Mouse (Mus musculus): ENCODE data around the gene Fosl1. TPM values are rescaled to one million over a fixed set of nuclear protein-coding genes. Genes with fewer than 3 reads are reported as not detected.

Gene Fosl1
- polyA plus RNA-seq, 1 experiment = 0.36 TPM

DNA sequence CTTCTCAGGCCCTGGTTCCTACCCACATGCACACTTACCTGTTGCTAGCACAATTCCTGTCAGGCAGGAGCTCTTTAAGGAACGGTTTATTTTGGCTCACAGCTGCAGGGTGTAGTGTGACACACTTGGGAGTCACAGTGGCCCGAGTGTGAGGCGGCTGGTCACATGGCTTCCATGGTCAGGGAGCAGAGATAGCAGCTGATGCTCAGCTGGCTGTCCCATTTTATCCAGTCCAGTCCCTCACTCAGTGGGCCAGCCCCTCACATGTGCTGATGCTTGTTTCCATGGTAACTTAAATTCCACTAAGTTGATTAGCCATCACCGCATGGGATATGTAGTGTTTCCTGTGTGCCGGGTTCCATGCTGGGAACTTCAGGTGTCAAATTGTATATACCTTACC is 35.4 kb upstream of the Fosl1 start:
- DNase-seq = no peak
- TF ChIP-seq POLR2A (IDR thresholded peaks at IDR 0.05; ENCODE audit: borderline replicate concordance, extremely low read depth, low read depth, low read length) = 0 out of 2 replicates have a peak, but pooled peaks have one; percentile 26
- TF ChIP-seq CTCF (IDR thresholded peaks at IDR 0.05; ENCODE audit: insufficient read depth, low read length) = no peak
- WGBS = 47% methylated on average over 5 of the region's 5 CpGs
- H3K4me3 ChIP-seq (replicated peaks; ENCODE audit: extremely low read depth, low read depth, low read length) = no peak overlapping the region
- H3K4me1 ChIP-seq (ENCODE audit: control insufficient read depth, insufficient read depth, low read length) = peaks cover 12% of the 10 kb centered on the region

DNA sequence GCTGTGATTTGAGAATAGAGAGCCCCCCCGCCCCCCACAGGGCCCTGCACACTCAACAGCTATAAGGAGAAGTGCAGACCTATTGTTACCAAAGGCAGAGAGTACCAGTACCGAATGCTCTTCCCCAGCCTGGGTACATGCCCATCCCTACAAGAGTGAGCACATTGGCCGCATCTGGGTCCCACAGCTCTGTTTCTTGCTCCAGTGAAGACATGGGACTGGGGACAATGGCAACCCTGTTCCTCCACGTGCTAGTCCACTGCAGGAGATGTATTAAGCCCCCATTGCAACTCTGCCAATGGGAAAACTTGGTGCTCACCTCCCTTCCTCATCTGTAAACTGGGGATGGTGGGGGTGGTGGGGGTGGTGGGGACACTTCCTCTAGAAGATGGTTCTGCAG is 33.5 kb upstream of the Fosl1 start:
- no peak for DNase-seq
- H3K4me3 ChIP-seq (replicated peaks; ENCODE audit: extremely low read depth, low read depth, low read length) = no peak overlapping the region
- peaks cover 4% of the 10 kb centered on the region for H3K4me1 ChIP-seq (ENCODE audit: control insufficient read depth, insufficient read depth, low read length)
- whole genome bisulfite sequencing = 76% methylated on average over 4 of the region's 4 CpGs
- no peak for TF ChIP-seq POLR2A (IDR thresholded peaks at IDR 0.05; ENCODE audit: borderline replicate concordance, extremely low read depth, low read depth, low read length)
- TF ChIP-seq CTCF (IDR thresholded peaks at IDR 0.05; ENCODE audit: insufficient read depth, low read length) = no peak

DNA sequence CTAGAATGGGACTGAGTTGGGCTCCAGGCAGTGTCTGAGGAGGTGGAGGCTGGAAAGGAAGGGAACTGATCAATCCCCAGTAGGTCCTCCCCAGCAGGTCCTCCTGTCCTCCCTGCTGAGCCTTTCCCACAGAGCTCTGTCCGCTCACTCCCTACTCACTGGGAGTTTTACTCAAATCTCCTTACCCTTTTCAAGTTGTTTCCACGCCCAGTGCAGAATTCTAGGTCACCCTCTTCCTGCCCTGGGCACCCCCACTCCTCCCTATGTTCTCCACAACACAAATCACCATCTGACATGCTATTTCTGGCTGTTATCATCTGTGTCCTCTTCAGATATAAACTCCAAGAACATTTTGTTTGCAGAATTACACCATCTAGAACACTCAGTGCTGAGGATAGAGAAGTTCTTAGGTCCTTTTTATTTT is 32.8 kb upstream of the Fosl1 start:
- DNase-seq = no peak
- no peak for TF ChIP-seq CTCF (IDR thresholded peaks at IDR 0.05; ENCODE audit: insufficient read depth, low read length)
- TF ChIP-seq POLR2A (IDR thresholded peaks at IDR 0.05; ENCODE audit: borderline replicate concordance, extremely low read depth, low read depth, low read length) = peak; percentile 71; the same call in 1 of the 2 replicates
- no peak overlapping the region for H3K4me3 ChIP-seq (replicated peaks; ENCODE audit: extremely low read depth, low read depth, low read length)
- no peaks in the 10 kb centered on the region for H3K4me1 ChIP-seq (ENCODE audit: control insufficient read depth, insufficient read depth, low read length)
- 61% methylated on average over 2 of the region's 2 CpGs for WGBS

DNA sequence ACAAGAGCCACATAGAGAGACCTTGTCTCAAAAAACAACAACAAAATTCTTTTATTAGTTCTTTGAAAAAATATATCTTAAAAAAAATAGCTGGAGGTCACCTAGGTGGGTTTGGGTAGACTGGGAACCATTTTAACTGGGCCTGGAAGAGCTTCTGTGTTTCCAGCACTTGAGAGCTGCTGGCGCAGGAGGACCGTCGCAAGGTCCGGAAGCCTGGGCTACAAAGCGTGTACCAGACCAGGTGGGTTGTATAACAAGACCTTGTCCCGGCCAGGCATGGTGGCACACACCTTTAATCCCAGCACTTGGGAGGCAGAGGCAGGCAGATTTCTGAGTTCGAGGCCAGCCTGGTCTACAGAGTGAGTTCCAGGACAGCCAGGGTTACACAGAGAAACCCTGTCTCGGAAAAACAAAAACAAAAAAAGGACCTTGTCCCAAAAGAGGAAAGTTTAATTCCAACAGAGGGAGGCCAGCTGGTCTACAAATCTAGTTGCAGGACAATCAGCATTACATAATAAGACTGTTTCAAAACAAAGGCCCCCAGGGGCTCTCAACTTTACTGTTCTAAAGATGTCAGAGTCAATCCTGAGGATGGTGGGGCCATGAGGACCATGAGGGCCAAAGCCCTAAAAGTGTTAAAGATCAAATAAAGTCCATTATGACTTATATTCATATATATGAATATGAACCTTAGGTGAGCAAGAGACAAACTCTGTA is 28.4 kb upstream of the Fosl1 start:
- whole genome bisulfite sequencing = 92% methylated on average over 8 of the region's 8 CpGs

DNA sequence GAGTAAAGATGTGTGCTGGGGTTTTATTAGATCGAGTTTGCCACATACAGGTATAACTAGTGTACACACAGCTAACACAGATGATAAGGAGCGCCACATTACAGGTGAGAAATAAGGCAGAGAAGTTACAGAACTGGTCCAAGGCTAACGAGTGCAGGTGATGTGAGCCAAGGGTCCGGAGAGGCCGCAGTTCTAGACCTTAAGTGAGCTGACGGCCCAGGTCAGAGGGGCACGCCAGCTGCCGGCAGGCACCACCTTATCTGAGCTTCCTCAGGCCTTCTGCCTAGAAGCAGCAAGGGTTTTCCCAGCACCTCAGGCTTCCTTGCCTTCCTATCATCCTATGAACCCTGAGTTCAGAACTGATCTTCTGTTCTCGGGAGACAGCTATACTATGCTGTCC is 27.7 kb upstream of the Fosl1 start:
- WGBS = 93% methylated on average over 9 of the region's 9 CpGs
- no peak overlapping the region for H3K4me3 ChIP-seq (replicated peaks; ENCODE audit: extremely low read depth, low read depth, low read length)
- H3K4me1 ChIP-seq (ENCODE audit: control insufficient read depth, insufficient read depth, low read length) = peaks cover 8% of the 10 kb centered on the region
- DNase-seq = no peak
- no peak for TF ChIP-seq CTCF (IDR thresholded peaks at IDR 0.05; ENCODE audit: insufficient read depth, low read length)

More for the DNA sequence above, 28.4 kb upstream of the Fosl1 start:
- TF ChIP-seq POLR2A (IDR thresholded peaks at IDR 0.05; ENCODE audit: borderline replicate concordance, extremely low read depth, low read depth, low read length) (no peak), CTCF (IDR thresholded peaks at IDR 0.05; ENCODE audit: insufficient read depth, low read length) (no peak)
- no peak overlapping the region for H3K4me3 ChIP-seq (replicated peaks; ENCODE audit: extremely low read depth, low read depth, low read length)
- H3K4me1 ChIP-seq (ENCODE audit: control insufficient read depth, insufficient read depth, low read length) = peaks cover 8% of the 10 kb centered on the region
- no peak for DNase-seq

DNA sequence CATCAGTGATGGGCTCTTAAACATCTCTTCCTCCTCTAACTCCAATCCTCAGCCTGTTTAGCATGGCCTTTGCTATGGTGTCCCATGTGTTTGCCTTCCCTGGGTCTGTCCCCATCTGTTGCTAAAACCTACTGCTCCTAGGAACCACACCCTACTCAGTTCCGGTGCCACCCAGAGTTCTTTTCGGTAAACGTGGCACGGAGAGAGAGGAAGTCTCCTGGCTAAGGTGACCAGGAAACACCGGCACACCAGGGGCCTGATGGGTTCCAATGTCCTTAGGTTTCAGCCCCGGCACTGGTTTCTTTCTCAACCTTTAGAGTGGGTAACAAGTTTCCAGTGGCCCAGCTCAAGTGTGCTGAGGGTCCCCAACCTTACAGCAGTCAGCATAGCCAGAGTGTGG is 26.8 kb upstream of the Fosl1 start:
- DNase-seq = no peak
- 75% methylated on average over 6 of the region's 6 CpGs for WGBS
- Histone ChIP-seq H3K4me1 (ENCODE audit: control insufficient read depth, insufficient read depth, low read length) (peaks cover 8% of the 10 kb centered on the region), H3K4me3 (replicated peaks; ENCODE audit: extremely low read depth, low read depth, low read length) (no peak overlapping the region)
- TF ChIP-seq CTCF (IDR thresholded peaks at IDR 0.05; ENCODE audit: insufficient read depth, low read length) (no peak), POLR2A (IDR thresholded peaks at IDR 0.05; ENCODE audit: borderline replicate concordance, extremely low read depth, low read depth, low read length) (no peak)

DNA sequence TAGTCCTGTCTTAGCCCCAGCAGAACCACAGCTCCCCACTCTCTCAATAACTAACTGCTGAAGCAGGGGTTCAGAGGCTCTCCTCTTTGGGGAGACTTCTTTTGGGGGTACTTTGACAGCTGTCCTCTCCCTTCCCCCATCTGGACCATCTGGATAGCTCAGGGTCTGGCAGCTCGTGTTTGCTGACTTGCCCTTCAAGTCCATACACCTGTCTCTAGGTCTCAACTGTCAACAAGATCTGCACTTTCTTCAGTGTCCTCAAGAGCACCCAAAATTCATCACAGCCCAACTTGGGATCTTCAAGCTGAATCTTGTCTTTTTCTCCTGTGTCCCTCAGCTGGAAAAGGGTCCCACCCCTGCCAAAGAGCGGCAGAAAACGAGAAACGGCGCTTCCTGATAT is 25.6 kb upstream of the Fosl1 start:
- TF ChIP-seq CTCF (IDR thresholded peaks at IDR 0.05; ENCODE audit: insufficient read depth, low read length) = no peak
- TF ChIP-seq POLR2A (IDR thresholded peaks at IDR 0.05; ENCODE audit: borderline replicate concordance, extremely low read depth, low read depth, low read length) = no peak
- WGBS = 90% methylated on average over 5 of the region's 5 CpGs
- DNase-seq = no peak
- no peak overlapping the region for H3K4me3 ChIP-seq (replicated peaks; ENCODE audit: extremely low read depth, low read depth, low read length)
- H3K4me1 ChIP-seq (ENCODE audit: control insufficient read depth, insufficient read depth, low read length) = peaks cover 17% of the 10 kb centered on the region

DNA sequence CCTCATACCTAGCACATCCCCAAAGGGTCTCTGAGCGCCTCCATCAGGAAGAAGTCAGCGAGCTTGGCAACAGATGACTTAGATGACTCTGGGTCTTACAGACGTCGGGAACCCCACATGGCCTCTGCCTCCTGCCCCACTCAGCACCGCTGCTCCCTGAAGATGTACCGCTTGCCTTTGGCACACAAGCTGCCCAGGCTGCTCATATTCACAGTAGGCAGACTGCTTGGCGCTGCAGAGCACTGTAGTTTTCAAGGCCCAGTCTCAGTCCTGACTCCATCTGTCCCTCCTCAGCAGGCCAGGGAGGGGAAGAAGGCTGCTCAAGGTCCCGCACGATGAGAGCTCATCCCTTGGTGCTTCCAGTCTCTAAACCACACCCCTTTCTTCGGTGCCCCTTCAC is 25.1 kb upstream of the Fosl1 start:
- Histone ChIP-seq H3K4me1 (ENCODE audit: control insufficient read depth, insufficient read depth, low read length) (peaks cover 17% of the 10 kb centered on the region), H3K4me3 (replicated peaks; ENCODE audit: extremely low read depth, low read depth, low read length) (no peak overlapping the region)
- DNase-seq = no peak
- TF ChIP-seq CTCF (IDR thresholded peaks at IDR 0.05; ENCODE audit: insufficient read depth, low read length) (no peak), POLR2A (IDR thresholded peaks at IDR 0.05; ENCODE audit: borderline replicate concordance, extremely low read depth, low read depth, low read length) (no peak)
- 82% methylated on average over 10 of the region's 10 CpGs for WGBS

DNA sequence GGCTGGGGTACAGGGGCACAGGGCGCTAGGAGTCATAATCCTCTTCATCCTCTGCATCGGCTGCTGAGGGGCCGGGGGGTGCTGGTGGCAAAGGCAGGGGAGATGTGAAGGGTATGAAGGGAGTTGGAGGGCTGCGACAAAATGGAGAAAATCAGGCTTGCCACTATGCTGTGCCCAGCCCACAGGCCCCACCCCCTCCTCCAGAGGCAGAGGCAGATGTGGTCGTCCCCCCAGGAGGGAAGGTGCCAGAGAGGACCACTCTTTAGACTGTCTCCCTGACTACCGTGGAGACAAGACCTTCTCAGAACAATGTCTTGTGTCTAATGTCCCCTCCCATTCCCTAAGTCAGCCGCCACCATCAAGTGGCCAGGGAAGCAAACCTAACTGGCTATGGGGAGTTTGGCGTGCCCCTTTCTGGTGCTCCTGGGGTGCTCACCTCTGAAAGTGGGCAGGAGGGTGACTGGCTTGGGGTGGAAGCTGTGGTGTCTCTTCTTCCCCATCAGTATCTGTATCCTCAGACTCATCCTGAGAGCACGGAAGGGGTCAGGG is 24.4 kb upstream of the Fosl1 start:
- 75% methylated on average over 9 of the region's 9 CpGs for WGBS
- peaks cover 17% of the 10 kb centered on the region for H3K4me1 ChIP-seq (ENCODE audit: control insufficient read depth, insufficient read depth, low read length)
- no peak for DNase-seq
- TF ChIP-seq POLR2A (IDR thresholded peaks at IDR 0.05; ENCODE audit: borderline replicate concordance, extremely low read depth, low read depth, low read length) (no peak), CTCF (IDR thresholded peaks at IDR 0.05; ENCODE audit: insufficient read depth, low read length) (no peak)
- H3K4me3 ChIP-seq (replicated peaks; ENCODE audit: extremely low read depth, low read depth, low read length) = no peak overlapping the region

DNA sequence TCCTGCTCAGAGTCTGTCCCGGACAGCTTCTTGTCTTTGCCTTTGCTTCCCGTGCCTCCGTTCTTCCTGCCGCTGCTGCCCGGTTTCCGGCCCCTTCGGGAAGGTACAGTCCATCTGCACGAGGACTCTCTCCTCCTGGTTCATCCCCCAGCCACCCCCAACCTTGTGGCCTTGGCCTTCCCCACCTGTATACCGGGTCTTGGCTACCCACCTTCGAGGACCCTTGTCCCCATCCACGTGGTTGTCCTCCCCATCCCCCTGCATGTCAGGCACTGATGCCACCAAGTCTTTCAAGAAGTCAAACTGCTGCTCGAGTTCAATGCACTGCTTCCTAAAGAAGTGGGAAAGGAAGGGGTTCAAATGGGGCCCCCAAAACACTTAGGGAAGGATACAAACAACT is 23.8 kb upstream of the Fosl1 start:
- peaks cover 17% of the 10 kb centered on the region for H3K4me1 ChIP-seq (ENCODE audit: control insufficient read depth, insufficient read depth, low read length)
- no peak for DNase-seq

More for the DNA sequence above, 23.8 kb upstream of the Fosl1 start:
- 44% methylated on average over 12 of the region's 12 CpGs for WGBS
- H3K4me3 ChIP-seq (replicated peaks; ENCODE audit: extremely low read depth, low read depth, low read length) = peak overlapping the region; percentile 98
- TF ChIP-seq CTCF (IDR thresholded peaks at IDR 0.05; ENCODE audit: insufficient read depth, low read length) = no peak
- peak; percentile 16; the same call in 1 of the 2 replicates for TF ChIP-seq POLR2A (IDR thresholded peaks at IDR 0.05; ENCODE audit: borderline replicate concordance, extremely low read depth, low read depth, low read length)

All from lung, adult 2 months (tissue).